Mouse (Mus musculus) ovary, postnatal 36 days (tissue): ENCODE results near the gene Tcf12.

Source experiments
- DNase-seq: peaks from one replicate; pipeline ENCODE4 v3.0.0; 2022; ENCODE audit warnings: low spot score, mixed read lengths

Tcf12 gene

GRCm38 (mm10) chr9:72111622-72112550 is at the start of gene Tcf12:
Gene Tcf12, minus strand, starts transcription at chr9:72111871.
- peak; percentile 87 for DNase-seq

- no peak for DNase-seq
Measured at GRCm38 (mm10) chr9:72158392-72158791, 46.7 kb upstream of the Tcf12 start.

- no peak for DNase-seq
Measured at GRCm38 (mm10) chr9:72157091-72157490, 45.4 kb upstream of the Tcf12 start.

GRCm38 (mm10) chr9:72155250-72156138 is 43.8 kb upstream of the Tcf12 start:
- no peak for DNase-seq

GRCm38 (mm10) chr9:72144148-72144547 is 32.5 kb upstream of the Tcf12 start:
- no peak for DNase-seq

GRCm38 (mm10) chr9:72137899-72138298 is 26.2 kb upstream of the Tcf12 start:
- DNase-seq = no peak

GRCm38 (mm10) chr9:72133772-72134245 is 22.1 kb upstream of the Tcf12 start:
- no peak for DNase-seq

- DNase-seq = peak; percentile 94
Measured at GRCm38 (mm10) chr9:72133089-72133771, 21.6 kb upstream of the Tcf12 start.

GRCm38 (mm10) chr9:72132728-72133088 is 21.0 kb upstream of the Tcf12 start:
- DNase-seq = no peak

- DNase-seq = no peak
Measured at GRCm38 (mm10) chr9:72129884-72130283, 18.2 kb upstream of the Tcf12 start.

- no peak for DNase-seq
Measured at GRCm38 (mm10) chr9:72125442-72125841, 13.8 kb upstream of the Tcf12 start.

GRCm38 (mm10) chr9:72118490-72118889 is 6.8 kb upstream of the Tcf12 start:
- no peak for DNase-seq

GRCm38 (mm10) chr9:72111004-72111621 is 558 bp downstream of the Tcf12 start:
- DNase-seq = peak; percentile 71

GRCm38 (mm10) chr9:72110627-72111003 is 1.1 kb downstream of the Tcf12 start:
- no peak for DNase-seq

GRCm38 (mm10) chr9:72103471-72103870 is 8.2 kb downstream of the Tcf12 start:
- DNase-seq = no peak

GRCm38 (mm10) chr9:72099945-72100685 is 11.6 kb downstream of the Tcf12 start:
- no peak for DNase-seq

GRCm38 (mm10) chr9:72098056-72098455 is 13.6 kb downstream of the Tcf12 start:
- no peak for DNase-seq

- DNase-seq = no peak
Measured at GRCm38 (mm10) chr9:72097083-72097482, 14.6 kb downstream of the Tcf12 start.

GRCm38 (mm10) chr9:72094675-72095074 is 17.0 kb downstream of the Tcf12 start:
- no peak for DNase-seq

- no peak for DNase-seq
Measured at GRCm38 (mm10) chr9:72092191-72092590, 19.5 kb downstream of the Tcf12 start.
